Mouse (Mus musculus): ENCODE data around the gene Eprs. TPM values are rescaled to one million over a fixed set of nuclear protein-coding genes. Genes with fewer than 3 reads are reported as not detected.

Gene Eprs
- polyA plus RNA-seq, 1 experiment from 2014 or later = 151 TPM

DNA sequence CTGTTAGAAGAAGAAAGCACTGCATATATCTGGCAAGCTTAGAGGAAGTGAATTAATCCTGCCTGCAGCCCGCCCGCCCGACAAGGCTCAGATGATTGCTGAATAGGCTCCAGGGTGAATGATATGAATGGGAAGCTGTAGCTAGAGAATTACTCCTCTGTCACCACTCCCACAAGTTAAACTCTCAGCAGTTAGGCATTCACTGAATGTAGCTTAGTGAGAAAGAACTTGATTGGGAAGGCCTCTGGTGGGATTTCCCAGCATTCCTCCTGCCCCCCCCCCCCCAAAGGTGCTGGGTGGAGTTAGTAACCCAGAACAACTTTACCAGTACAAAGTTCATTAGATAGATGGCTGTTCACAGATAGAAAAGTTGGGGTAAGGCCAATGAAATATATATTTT is 26.3 kb upstream of the Eprs start:
- Histone ChIP-seq H3K36me3 (ENCODE audit: poor library complexity, severe bottlenecking) (peaks cover 28% of the 10 kb centered on the region), H3K9me3 (replicated peaks) (no peaks in the 10 kb centered on the region), H3K4me3 (no peak overlapping the region), H3K4me2 (no peak overlapping the region), H3K27me3 (no peaks in the 10 kb centered on the region), H3K9ac (no peak overlapping the region), H3K4me1 (peaks cover 39% of the 10 kb centered on the region), H3K27ac (peak overlapping the region; percentile 19; the same call in 1 of the 2 replicates)
- 7% methylated on average over 3 of the region's 3 CpGs for WGBS
- ATAC-seq = no peak

DNA sequence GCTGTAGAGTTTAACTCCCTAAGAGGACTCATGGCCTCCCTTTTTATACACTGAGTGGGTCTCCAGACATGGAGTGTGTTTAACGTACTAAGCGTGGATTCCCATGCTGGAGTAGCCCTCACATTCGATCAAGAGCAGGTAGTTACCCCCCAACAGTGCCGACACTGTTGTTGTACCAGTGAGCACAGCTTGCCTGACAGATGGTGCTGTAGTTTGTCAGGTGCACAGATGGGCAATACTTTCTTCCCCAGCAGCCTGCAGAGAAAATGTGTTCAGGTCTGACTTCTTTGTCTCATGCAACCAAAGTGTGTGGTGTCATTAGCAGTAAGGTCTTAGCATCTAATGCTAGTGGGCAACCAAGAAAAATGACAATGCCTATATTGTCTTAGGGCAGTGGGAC is 20.4 kb upstream of the Eprs start:
- Histone ChIP-seq H3K36me3 (ENCODE audit: poor library complexity, severe bottlenecking) (peaks cover 84% of the 10 kb centered on the region), H3K4me3 (no peak overlapping the region), H3K4me1 (no peaks in the 10 kb centered on the region), H3K9me3 (replicated peaks) (no peaks in the 10 kb centered on the region), H3K9ac (no peak overlapping the region), H3K27ac (peak overlapping the region; percentile 57), H3K4me2 (no peak overlapping the region), H3K27me3 (no peaks in the 10 kb centered on the region)
- WGBS = 84% methylated on average over 4 of the region's 4 CpGs
- peak; percentile 57; the same call in 1 of the 2 replicates for ATAC-seq

DNA sequence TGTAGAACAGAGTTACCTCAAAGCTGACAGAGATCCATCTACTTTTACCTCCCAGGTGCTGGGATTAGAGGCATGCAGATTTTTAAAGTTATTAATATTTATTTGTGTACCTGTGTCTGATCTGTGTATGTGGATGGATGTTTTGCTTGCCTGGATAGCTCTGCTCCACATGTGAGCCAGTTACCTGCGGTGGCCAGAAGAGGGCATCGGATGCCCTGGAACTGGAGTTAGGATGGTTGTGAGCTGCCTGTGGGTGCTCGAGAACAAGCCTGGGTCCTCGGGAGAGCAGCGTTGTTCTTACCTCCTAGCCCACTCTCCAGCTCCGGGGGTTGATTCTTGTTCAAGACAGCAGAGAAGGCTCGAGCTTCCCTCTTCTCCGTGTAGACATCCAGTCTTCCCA is 19.4 kb upstream of the Eprs start:
- Histone ChIP-seq H3K9me3 (replicated peaks) (no peaks in the 10 kb centered on the region), H3K4me2 (no peak overlapping the region), H3K4me3 (no peak overlapping the region), H3K36me3 (ENCODE audit: poor library complexity, severe bottlenecking) (peaks cover 93% of the 10 kb centered on the region), H3K4me1 (no peaks in the 10 kb centered on the region), H3K9ac (no peak overlapping the region), H3K27ac (no peak overlapping the region), H3K27me3 (no peaks in the 10 kb centered on the region)
- WGBS = 84% methylated on average over 8 of the region's 8 CpGs
- no peak for ATAC-seq

DNA sequence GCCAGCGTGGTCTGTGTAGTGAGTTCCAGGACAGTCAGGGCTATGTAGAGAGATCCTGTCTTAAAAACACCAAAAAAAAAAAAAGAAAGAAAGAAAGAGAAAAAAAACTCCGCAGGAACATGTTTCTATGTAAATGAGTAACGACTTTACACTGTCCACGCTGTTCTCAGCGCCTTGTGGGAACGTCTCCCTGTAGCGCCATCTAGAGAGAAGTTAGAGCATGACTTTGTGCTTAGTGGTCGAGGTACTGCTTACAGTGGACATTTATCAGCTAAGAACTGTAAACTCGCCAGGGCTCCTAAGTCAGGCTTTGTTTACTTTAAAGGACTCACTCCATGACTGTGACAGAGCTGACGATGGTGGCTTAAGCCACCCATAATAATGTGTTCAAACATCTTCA is 16.7 kb upstream of the Eprs start:
- Histone ChIP-seq H3K9ac (no peak overlapping the region), H3K4me1 (no peaks in the 10 kb centered on the region), H3K27me3 (no peaks in the 10 kb centered on the region), H3K36me3 (ENCODE audit: poor library complexity, severe bottlenecking) (peaks cover 95% of the 10 kb centered on the region), H3K27ac (no peak overlapping the region), H3K4me2 (no peak overlapping the region), H3K4me3 (no peak overlapping the region), H3K9me3 (replicated peaks) (no peaks in the 10 kb centered on the region)
- ATAC-seq = no peak
- 68% methylated on average over 10 of the region's 10 CpGs for WGBS

DNA sequence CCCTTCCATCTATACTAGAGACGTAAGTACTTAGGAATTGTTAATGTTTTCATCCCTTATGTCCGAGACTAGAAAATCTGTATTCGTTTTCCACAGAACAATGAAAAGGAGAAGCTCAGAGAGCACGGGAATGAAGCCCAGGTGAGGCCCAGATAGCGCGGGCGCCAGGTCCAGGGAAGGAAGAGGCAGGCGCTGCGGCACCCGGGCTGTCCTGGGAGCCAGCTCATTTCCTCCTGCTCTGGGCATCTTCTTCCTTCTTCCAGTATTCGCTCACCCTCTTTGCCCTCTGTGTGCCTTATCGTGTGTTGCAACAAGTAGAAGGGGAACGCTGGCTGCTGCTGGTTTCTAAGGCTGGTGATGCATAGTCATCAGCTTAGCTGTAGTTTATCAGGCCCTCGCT is 13.1 kb upstream of the Eprs start:
- Histone ChIP-seq H3K4me2 (no peak overlapping the region), H3K4me3 (no peak overlapping the region), H3K27me3 (no peaks in the 10 kb centered on the region), H3K9ac (no peak overlapping the region), H3K9me3 (replicated peaks) (no peaks in the 10 kb centered on the region), H3K4me1 (no peaks in the 10 kb centered on the region), H3K27ac (no peak overlapping the region), H3K36me3 (ENCODE audit: poor library complexity, severe bottlenecking) (peaks cover 94% of the 10 kb centered on the region)
- no peak for ATAC-seq
- WGBS = 95% methylated on average over 14 of the region's 14 CpGs

DNA sequence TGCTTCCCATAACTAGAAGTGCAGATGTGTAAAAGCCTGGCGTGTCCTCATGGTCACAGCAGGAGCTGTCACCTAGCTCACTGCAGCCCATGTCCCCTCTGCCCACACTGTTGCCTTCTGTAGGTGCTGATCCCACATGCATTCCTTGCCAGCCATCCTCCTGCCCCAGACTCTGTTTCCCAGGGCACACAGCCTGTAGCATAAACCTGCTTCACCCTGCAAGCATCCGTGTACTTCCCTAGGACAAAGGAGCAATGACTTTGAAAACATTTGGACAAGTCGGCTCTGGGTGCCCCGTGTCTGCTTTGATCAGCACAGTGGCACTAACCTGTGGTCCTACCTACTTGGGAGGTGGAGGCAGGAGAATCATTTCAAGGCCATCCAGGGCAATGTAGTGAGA is 12.2 kb upstream of the Eprs start:
- H3K9ac ChIP-seq = no peak overlapping the region
- no peaks in the 10 kb centered on the region for H3K4me1 ChIP-seq
- H3K27ac ChIP-seq = no peak overlapping the region
- peaks cover 93% of the 10 kb centered on the region for H3K36me3 ChIP-seq (ENCODE audit: poor library complexity, severe bottlenecking)
- no peak overlapping the region for H3K4me3 ChIP-seq
- WGBS = 89% methylated on average over 4 of the region's 4 CpGs
- no peak for ATAC-seq
- no peaks in the 10 kb centered on the region for H3K9me3 ChIP-seq (replicated peaks)
- no peak overlapping the region for H3K4me2 ChIP-seq
- H3K27me3 ChIP-seq = no peaks in the 10 kb centered on the region

DNA sequence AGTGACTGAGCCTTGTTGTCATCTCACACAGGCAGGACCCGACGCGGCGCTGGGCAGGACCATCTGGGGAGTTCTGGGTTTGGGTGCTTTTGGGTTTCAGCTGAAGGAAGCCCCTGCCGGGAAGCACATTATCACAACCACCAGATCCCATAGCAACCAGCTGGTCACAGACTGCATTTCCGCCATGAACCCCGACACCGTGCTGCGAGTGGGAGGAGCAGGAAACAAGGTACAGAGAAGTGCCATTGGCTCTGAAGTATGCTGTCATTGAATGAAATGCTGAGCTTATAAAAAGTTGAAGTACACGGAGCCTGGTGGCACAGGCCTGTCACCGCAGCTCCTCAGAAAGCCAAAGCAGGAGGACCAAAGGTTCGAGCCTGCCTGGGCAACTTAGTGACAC is 10.7 kb upstream of the Eprs start:
- ATAC-seq = no peak
- WGBS = 95% methylated on average over 12 of the region's 12 CpGs

DNA sequence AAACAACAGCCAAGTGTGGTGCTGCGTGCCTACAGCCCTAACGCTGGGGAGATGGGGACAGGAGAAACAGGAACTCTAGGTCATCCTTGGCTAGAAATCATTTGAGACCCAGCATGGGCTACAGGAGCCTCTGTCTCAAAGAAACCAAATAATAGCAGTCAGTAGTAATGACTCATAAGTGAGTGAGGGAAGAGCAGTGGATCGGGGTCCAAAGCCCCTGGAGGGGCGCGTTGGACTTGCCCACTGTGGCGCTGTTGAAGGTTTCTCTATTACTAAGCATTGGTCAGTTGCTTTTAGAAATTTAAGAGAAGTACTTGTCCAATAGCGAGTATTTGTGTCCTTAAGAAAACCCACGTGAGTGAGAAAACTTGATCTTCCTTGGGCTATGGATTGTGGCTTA is 9.5 kb upstream of the Eprs start:
- no peak for ATAC-seq
- no peak overlapping the region for H3K9ac ChIP-seq
- H3K36me3 ChIP-seq (ENCODE audit: poor library complexity, severe bottlenecking) = peaks cover 86% of the 10 kb centered on the region
- 96% methylated on average over 8 of the region's 8 CpGs for WGBS
- no peaks in the 10 kb centered on the region for H3K9me3 ChIP-seq (replicated peaks)
- H3K27ac ChIP-seq = no peak overlapping the region
- H3K4me3 ChIP-seq = no peak overlapping the region
- H3K4me1 ChIP-seq = no peaks in the 10 kb centered on the region
- no peak overlapping the region for H3K4me2 ChIP-seq
- H3K27me3 ChIP-seq = no peaks in the 10 kb centered on the region

More for the DNA sequence above, 10.7 kb upstream of the Eprs start:
- Histone ChIP-seq H3K27me3 (no peaks in the 10 kb centered on the region), H3K9ac (no peak overlapping the region), H3K4me1 (no peaks in the 10 kb centered on the region), H3K27ac (no peak overlapping the region), H3K36me3 (ENCODE audit: poor library complexity, severe bottlenecking) (peaks cover 90% of the 10 kb centered on the region), H3K9me3 (replicated peaks) (no peaks in the 10 kb centered on the region), H3K4me3 (no peak overlapping the region), H3K4me2 (no peak overlapping the region)

DNA sequence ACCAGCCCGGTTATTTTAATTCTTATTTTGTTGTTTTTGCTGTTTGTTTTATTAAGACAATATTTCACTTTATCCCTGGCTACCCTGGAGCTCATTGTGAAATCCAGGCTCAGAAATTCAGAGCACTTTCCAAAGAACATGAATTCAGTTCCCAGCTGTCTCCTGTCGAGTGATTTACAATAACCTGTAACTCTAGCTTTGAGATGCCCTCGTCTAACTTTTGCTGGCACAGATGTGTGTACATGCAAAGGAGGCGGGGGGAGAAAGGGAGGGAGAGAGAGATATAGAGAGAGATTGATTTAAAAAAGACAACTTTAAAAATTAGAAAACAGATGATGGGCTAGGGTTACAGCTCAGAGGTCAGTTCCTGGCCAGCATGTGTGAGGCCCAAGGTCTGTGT is 8.1 kb upstream of the Eprs start:
- no peaks in the 10 kb centered on the region for H3K9me3 ChIP-seq (replicated peaks)
- ATAC-seq = no peak
- H3K4me1 ChIP-seq = no peaks in the 10 kb centered on the region
- 89% methylated on average over 4 of the region's 4 CpGs for WGBS
- no peak overlapping the region for H3K4me3 ChIP-seq
- H3K9ac ChIP-seq = no peak overlapping the region
- peaks cover 75% of the 10 kb centered on the region for H3K36me3 ChIP-seq (ENCODE audit: poor library complexity, severe bottlenecking)
- no peak overlapping the region for H3K4me2 ChIP-seq
- no peak overlapping the region for H3K27ac ChIP-seq
- H3K27me3 ChIP-seq = no peaks in the 10 kb centered on the region

DNA sequence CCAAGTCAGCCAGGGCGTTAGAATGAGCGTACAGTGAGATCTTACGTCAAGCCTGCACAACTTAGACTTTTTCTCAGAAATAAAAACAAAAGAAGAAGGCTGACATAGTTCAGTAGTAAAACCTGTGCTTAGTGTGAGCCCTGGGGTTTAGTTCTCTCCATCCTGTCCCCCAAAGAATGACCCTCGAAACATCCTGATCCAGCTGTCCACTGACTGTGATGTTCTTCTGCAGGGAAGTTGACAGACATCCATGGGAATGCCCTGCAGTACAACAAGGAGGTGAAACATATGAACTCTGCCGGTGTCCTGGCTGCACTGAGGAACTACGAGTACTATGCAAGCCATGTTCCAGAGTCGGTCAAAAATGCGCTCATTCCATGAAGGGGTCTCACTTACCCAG is 6.6 kb upstream of the Eprs start:
- Histone ChIP-seq H3K4me3 (no peak overlapping the region), H3K27me3 (no peaks in the 10 kb centered on the region), H3K9ac (no peak overlapping the region), H3K27ac (no peak overlapping the region), H3K4me1 (no peaks in the 10 kb centered on the region), H3K36me3 (ENCODE audit: poor library complexity, severe bottlenecking) (peaks cover 60% of the 10 kb centered on the region), H3K4me2 (no peak overlapping the region), H3K9me3 (replicated peaks) (no peaks in the 10 kb centered on the region)
- no peak for ATAC-seq
- 94% methylated on average over 8 of the region's 8 CpGs for WGBS

DNA sequence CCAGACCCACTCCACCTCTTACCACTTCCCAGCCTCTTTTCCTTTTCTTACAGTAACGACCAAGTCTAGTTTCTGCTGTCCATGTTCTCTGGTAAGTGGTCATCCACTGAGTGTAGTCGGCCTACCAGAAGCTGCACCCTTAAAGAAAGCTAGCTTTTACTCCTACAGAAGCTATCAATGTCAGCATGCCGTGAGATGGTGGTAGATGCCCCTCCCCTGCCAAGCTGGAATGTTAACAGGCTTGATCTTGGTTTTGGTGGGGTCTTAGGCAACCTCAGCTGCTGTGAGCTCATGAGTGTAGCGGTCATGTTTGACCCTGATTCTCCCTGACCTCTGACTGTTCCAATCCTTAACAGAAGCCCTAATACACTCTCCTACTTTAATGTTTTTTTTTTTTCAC is 4.6 kb upstream of the Eprs start:
- no peak overlapping the region for H3K4me2 ChIP-seq
- no peaks in the 10 kb centered on the region for H3K27me3 ChIP-seq
- H3K27ac ChIP-seq = no peak overlapping the region
- H3K4me1 ChIP-seq = peaks cover 6% of the 10 kb centered on the region; the same call in 1 of the 2 replicates
- H3K4me3 ChIP-seq = no peak overlapping the region
- H3K9me3 ChIP-seq (replicated peaks) = no peaks in the 10 kb centered on the region
- ATAC-seq = no peak
- 89% methylated on average over 4 of the region's 4 CpGs for WGBS
- no peak overlapping the region for H3K9ac ChIP-seq
- peaks cover 41% of the 10 kb centered on the region for H3K36me3 ChIP-seq (ENCODE audit: poor library complexity, severe bottlenecking)

DNA sequence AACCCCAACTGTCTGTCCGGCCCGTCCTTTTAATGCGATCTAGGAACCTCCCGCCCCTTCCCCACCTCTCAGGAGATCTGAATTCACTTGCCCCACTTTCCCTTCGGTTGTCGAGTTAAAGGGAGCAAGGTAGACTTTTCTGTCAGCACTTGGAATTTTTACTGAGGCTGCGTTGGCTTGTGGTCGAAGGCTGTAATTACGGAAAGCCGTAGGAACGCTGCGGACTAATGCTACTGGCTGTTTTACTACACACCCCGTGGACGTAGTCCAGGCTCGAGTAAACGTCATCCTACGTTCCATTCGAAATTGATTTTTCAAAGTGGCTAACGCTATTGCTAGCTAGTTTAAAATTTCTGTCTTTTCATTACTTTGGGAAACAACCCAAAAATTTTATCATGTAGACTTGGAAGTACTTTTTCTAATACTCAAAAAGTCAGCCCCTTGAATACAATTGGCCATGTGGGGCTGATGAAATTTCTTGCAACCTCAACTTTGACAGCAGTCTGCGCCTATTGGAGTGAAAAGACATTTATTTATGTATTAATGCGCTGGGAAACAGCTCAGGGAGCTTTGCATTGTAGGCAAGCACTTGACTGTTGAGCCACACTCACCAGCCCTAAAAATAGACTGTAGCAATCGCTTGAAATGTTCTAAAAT is 810 bp downstream of the Eprs start:
- H3K36me3 ChIP-seq (ENCODE audit: poor library complexity, severe bottlenecking) = peaks cover 9% of the 10 kb centered on the region
- 6% methylated on average over 22 of the region's 22 CpGs for WGBS
- H3K9ac ChIP-seq = peak overlapping the region; percentile 88

DNA sequence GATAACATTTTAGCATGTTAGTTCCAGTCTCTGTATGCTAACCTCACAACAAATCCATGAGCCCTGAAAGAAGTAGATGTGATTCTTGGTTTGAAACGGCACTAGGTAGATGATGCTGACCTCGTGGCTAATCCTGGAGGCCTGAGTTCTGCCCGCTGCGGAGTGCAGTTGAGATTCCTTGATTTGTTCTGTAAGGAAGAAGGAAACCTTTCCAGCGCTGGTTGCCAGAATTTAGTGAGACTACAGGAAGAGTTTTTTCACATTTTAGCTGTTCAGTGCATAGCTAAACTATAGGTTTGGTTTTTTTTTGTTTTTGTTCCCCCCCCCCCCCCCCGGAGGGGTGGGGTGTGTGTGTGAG is 1.3 kb downstream of the Eprs start:
- ATAC-seq = no peak
- peak overlapping the region; percentile 66 for H3K4me2 ChIP-seq
- 40% methylated on average over 6 of the region's 6 CpGs for WGBS
- H3K9me3 ChIP-seq (replicated peaks) = no peaks in the 10 kb centered on the region
- H3K9ac ChIP-seq = peak overlapping the region; percentile 88
- H3K4me1 ChIP-seq = peaks cover 25% of the 10 kb centered on the region
- no peaks in the 10 kb centered on the region for H3K27me3 ChIP-seq
- peak overlapping the region; percentile 96 for H3K4me3 ChIP-seq
- H3K27ac ChIP-seq = no peak overlapping the region
- peaks cover 9% of the 10 kb centered on the region; the same call in 1 of the 2 replicates for H3K36me3 ChIP-seq (ENCODE audit: poor library complexity, severe bottlenecking)

More for the DNA sequence above, 810 bp downstream of the Eprs start:
- Histone ChIP-seq H3K4me3 (peak overlapping the region; percentile 96), H3K9me3 (replicated peaks) (no peaks in the 10 kb centered on the region), H3K4me1 (peaks cover 25% of the 10 kb centered on the region), H3K4me2 (peak overlapping the region; percentile 66), H3K27me3 (no peaks in the 10 kb centered on the region), H3K27ac (peak overlapping the region; percentile 90)
- peak; percentile 25 for ATAC-seq
